Mouse (Mus musculus) heart, embryonic 15.5 days (tissue): ENCODE measurements around the gene Arl8a. TPM values are rescaled to one million over a fixed set of nuclear protein-coding genes. Genes with fewer than 3 reads are reported as not detected.

Source experiments
- ATAC-seq: fragments of 200-750 bp; cut with Nextera tagmentation; replicated peaks from 2 replicates; pipeline ENCODE4 v1.8.0; 2017; ENCODE audit warnings: low read depth, moderate TSS enrichment; ENCODE audit not compliant: insufficient number of reproducible peaks, insufficient read depth, low FRiP score
- H3K27ac ChIP-seq: fragments of 300-500 bp; sonication (generic); 2 replicates; pipeline ENCODE4 v1.5.1; 2015; ENCODE audit warnings: mild to moderate bottlenecking, inconsistent platforms
- H3K27me3 ChIP-seq: fragments of 300-500 bp; sonication (generic); 2 replicates; pipeline ENCODE4 v1.6.1; 2015; ENCODE audit warnings: inconsistent platforms
- H3K36me3 ChIP-seq: fragments of 300-500 bp; sonication (generic); 2 replicates; pipeline ENCODE4 v1.6.1; 2015; ENCODE audit warnings: mild to moderate bottlenecking, inconsistent platforms
- H3K4me1 ChIP-seq: fragments of 300-500 bp; sonication (generic); replicated peaks from 2 replicates; pipeline ENCODE4 v1.6.1; 2015; ENCODE audit warnings: inconsistent platforms
- H3K4me2 ChIP-seq: fragments of 300-500 bp; sonication (generic); 2 replicates; pipeline ENCODE4 v1.6.1; 2015; ENCODE audit warnings: inconsistent platforms, mild to moderate bottlenecking, moderate library complexity
- H3K4me3 ChIP-seq: fragments of 300-500 bp; sonication (generic); 2 replicates; pipeline ENCODE4 v1.5.1; 2015; ENCODE audit warnings: mild to moderate bottlenecking, inconsistent platforms
- H3K9ac ChIP-seq: fragments of 300-500 bp; sonication (generic); 2 replicates; pipeline ENCODE4 v1.6.1; 2015; ENCODE audit warnings: mild to moderate bottlenecking, inconsistent platforms
- H3K9me3 ChIP-seq: fragments of 300-500 bp; sonication (generic); replicated peaks from 2 replicates; pipeline ENCODE4 v1.6.1; 2016; ENCODE audit warnings: inconsistent platforms
- WGBS: fragments of 180-500 bp; shearing (Covaris S2); methylation state at CpG from one replicate; pipeline ENCODE4 v1.1.7; 2015; ENCODE audit warnings: mixed read lengths; 5-methylcytosine and 5-hydroxymethylcytosine counted together
- polyA plus RNA-seq: library from polyadenylated mRNA; unstranded; fragments of >200 nt; fragmentation: Nextera tagmentation; extraction: Ambion mirVana; gene quantifications from 2 replicates; pipeline ENCODE4 v1.2.1, GENCODE M21; 2015

The Arl8a gene
- polyA plus RNA-seq, 1 experiment from 2014 or later: 34.0 TPM

GRCm38 (mm10) chr1:135170299-135170698 is 23.7 kb downstream of the Arl8a start:
- Histone ChIP-seq H3K4me3 (no peak overlapping the region), H3K27me3 (peaks cover 63% of the 10 kb centered on the region), H3K36me3 (no peaks in the 10 kb centered on the region), H3K9ac (0 out of 2 replicates have a peak overlapping the region, but pooled peaks have one; percentile 16), H3K4me1 (peaks cover 11% of the 10 kb centered on the region), H3K27ac (peak overlapping the region; percentile 31), H3K9me3 (no peaks in the 10 kb centered on the region), H3K4me2 (peak overlapping the region; percentile 40; the same call in 1 of the 2 replicates)
- WGBS: 52% methylated on average over 10 of the region's 10 CpGs
- no peak for ATAC-seq

- peaks cover 11% of the 10 kb centered on the region for H3K4me1 ChIP-seq
- no peak overlapping the region for H3K4me2 ChIP-seq
- no peaks in the 10 kb centered on the region for H3K9me3 ChIP-seq
- ATAC-seq: no peak
- H3K27ac ChIP-seq: no peak overlapping the region
- H3K9ac ChIP-seq: no peak overlapping the region
- no peak overlapping the region for H3K4me3 ChIP-seq
- peaks cover 61% of the 10 kb centered on the region for H3K27me3 ChIP-seq
- 76% methylated on average over 7 of the region's 7 CpGs for WGBS
- H3K36me3 ChIP-seq: no peaks in the 10 kb centered on the region
Observed at GRCm38 (mm10) chr1:135171202-135171601, 24.6 kb downstream of the Arl8a start.

- WGBS: 51% methylated on average over 6 of the region's 6 CpGs
- peaks cover 11% of the 10 kb centered on the region for H3K4me1 ChIP-seq
Observed at GRCm38 (mm10) chr1:135171984-135172383, 25.4 kb downstream of the Arl8a start.

GRCm38 (mm10) chr1:135173311-135173710 is 26.7 kb downstream of the Arl8a start:
- Histone ChIP-seq H3K9ac (no peak overlapping the region), H3K4me2 (no peak overlapping the region), H3K4me1 (peaks cover 11% of the 10 kb centered on the region), H3K27me3 (peaks cover 50% of the 10 kb centered on the region), H3K27ac (no peak overlapping the region), H3K9me3 (no peaks in the 10 kb centered on the region), H3K4me3 (no peak overlapping the region), H3K36me3 (no peaks in the 10 kb centered on the region)
- WGBS: 93% methylated on average over 6 of the region's 6 CpGs
- ATAC-seq: no peak

More at GRCm38 (mm10) chr1:135171984-135172383, 25.4 kb downstream of the Arl8a start:
- H3K36me3 ChIP-seq: no peaks in the 10 kb centered on the region
- H3K4me2 ChIP-seq: no peak overlapping the region
- H3K27me3 ChIP-seq: peaks cover 58% of the 10 kb centered on the region
- H3K27ac ChIP-seq: no peak overlapping the region
- no peaks in the 10 kb centered on the region for H3K9me3 ChIP-seq
- no peak overlapping the region for H3K4me3 ChIP-seq
- ATAC-seq: 0 out of 2 replicates have a peak, but pooled peaks have one; percentile 28
- H3K9ac ChIP-seq: no peak overlapping the region

- no peak overlapping the region for H3K27ac ChIP-seq
- ATAC-seq: no peak
- H3K9me3 ChIP-seq: no peaks in the 10 kb centered on the region
- H3K36me3 ChIP-seq: no peaks in the 10 kb centered on the region
- no peak overlapping the region for H3K4me3 ChIP-seq
- peaks cover 45% of the 10 kb centered on the region for H3K27me3 ChIP-seq
- H3K9ac ChIP-seq: no peak overlapping the region
- WGBS: 74% methylated on average over 3 of the region's 3 CpGs
- peaks cover 3% of the 10 kb centered on the region for H3K4me1 ChIP-seq
- H3K4me2 ChIP-seq: no peak overlapping the region
Observed at GRCm38 (mm10) chr1:135175176-135175575, 28.6 kb downstream of the Arl8a start.

- 89% methylated on average over 3 of the region's 3 CpGs for WGBS
- no peak overlapping the region for H3K27ac ChIP-seq
- H3K4me2 ChIP-seq: no peak overlapping the region
- H3K36me3 ChIP-seq: no peaks in the 10 kb centered on the region
- 0 out of 2 replicates have a peak, but pooled peaks cover 14% of the 10 kb centered on the region for H3K4me1 ChIP-seq
- no peaks in the 10 kb centered on the region for H3K9me3 ChIP-seq
- H3K4me3 ChIP-seq: no peak overlapping the region
- peaks cover 48% of the 10 kb centered on the region for H3K27me3 ChIP-seq
- no peak overlapping the region for H3K9ac ChIP-seq
- no peak for ATAC-seq
Observed at GRCm38 (mm10) chr1:135177724-135178123, 31.1 kb downstream of the Arl8a start.

GRCm38 (mm10) chr1:135178863-135179262 is 32.2 kb downstream of the Arl8a start:
- H3K9ac ChIP-seq: no peak overlapping the region
- no peak overlapping the region for H3K27ac ChIP-seq
- no peaks in the 10 kb centered on the region for H3K9me3 ChIP-seq
- peaks cover 53% of the 10 kb centered on the region for H3K27me3 ChIP-seq
- ATAC-seq: no peak
- no peak overlapping the region for H3K4me2 ChIP-seq
- 86% methylated on average over 7 of the region's 7 CpGs for WGBS
- no peak overlapping the region for H3K4me3 ChIP-seq
- H3K36me3 ChIP-seq: no peaks in the 10 kb centered on the region
- H3K4me1 ChIP-seq: peaks cover 19% of the 10 kb centered on the region

GRCm38 (mm10) chr1:135180830-135181229 is 34.2 kb downstream of the Arl8a start:
- H3K27me3 ChIP-seq: peaks cover 61% of the 10 kb centered on the region
- WGBS: 60% methylated on average over 10 of the region's 10 CpGs
- H3K4me1 ChIP-seq: peaks cover 24% of the 10 kb centered on the region
- no peak for ATAC-seq
- H3K9ac ChIP-seq: no peak overlapping the region
- no peaks in the 10 kb centered on the region for H3K9me3 ChIP-seq
- no peak overlapping the region for H3K4me3 ChIP-seq
- no peak overlapping the region for H3K4me2 ChIP-seq
- no peak overlapping the region for H3K27ac ChIP-seq
- no peaks in the 10 kb centered on the region for H3K36me3 ChIP-seq

GRCm38 (mm10) chr1:135181275-135181674 is 34.7 kb downstream of the Arl8a start:
- Histone ChIP-seq H3K9ac (no peak overlapping the region), H3K4me2 (no peak overlapping the region), H3K27me3 (peaks cover 65% of the 10 kb centered on the region), H3K27ac (no peak overlapping the region), H3K36me3 (no peaks in the 10 kb centered on the region), H3K4me3 (no peak overlapping the region), H3K4me1 (peaks cover 24% of the 10 kb centered on the region), H3K9me3 (no peaks in the 10 kb centered on the region)
- ATAC-seq: no peak
- WGBS: 63% methylated on average over 4 of the region's 4 CpGs

- Histone ChIP-seq H3K36me3 (no peaks in the 10 kb centered on the region), H3K4me3 (no peak overlapping the region), H3K27me3 (peaks cover 69% of the 10 kb centered on the region), H3K27ac (no peak overlapping the region), H3K9ac (no peak overlapping the region), H3K9me3 (no peaks in the 10 kb centered on the region), H3K4me2 (no peak overlapping the region), H3K4me1 (peaks cover 24% of the 10 kb centered on the region)
- no peak for ATAC-seq
- WGBS: 66% methylated on average over 8 of the region's 8 CpGs
Observed at GRCm38 (mm10) chr1:135181880-135182623, 35.4 kb downstream of the Arl8a start.

GRCm38 (mm10) chr1:135182975-135183374 is 36.4 kb downstream of the Arl8a start:
- Histone ChIP-seq H3K9ac (no peak overlapping the region), H3K9me3 (no peaks in the 10 kb centered on the region), H3K27ac (no peak overlapping the region), H3K4me3 (no peak overlapping the region), H3K27me3 (peaks cover 67% of the 10 kb centered on the region), H3K4me1 (peaks cover 24% of the 10 kb centered on the region), H3K4me2 (no peak overlapping the region), H3K36me3 (no peaks in the 10 kb centered on the region)
- 54% methylated on average over 3 of the region's 3 CpGs for WGBS
- no peak for ATAC-seq

GRCm38 (mm10) chr1:135183448-135183847 is 36.8 kb downstream of the Arl8a start:
- Histone ChIP-seq H3K27me3 (peaks cover 67% of the 10 kb centered on the region), H3K36me3 (no peaks in the 10 kb centered on the region), H3K4me2 (no peak overlapping the region), H3K9ac (no peak overlapping the region), H3K9me3 (no peaks in the 10 kb centered on the region), H3K4me1 (peaks cover 24% of the 10 kb centered on the region), H3K27ac (no peak overlapping the region), H3K4me3 (no peak overlapping the region)
- WGBS: 75% methylated on average over 4 of the region's 4 CpGs
- no peak for ATAC-seq
